Mouse (Mus musculus) thymus, adult 2 months (tissue): Measurements from ENCODE around the gene Sh3rf1. TPM values are rescaled to one million over a fixed set of nuclear protein-coding genes. Genes with fewer than 3 reads are reported as not detected.

Experiments
- DNase-seq: peaks from one replicate; pipeline ENCODE4 v3.0.0; 2021
- H3K27ac ChIP-seq: fragments of 200-500 bp; 2 replicates; pipeline ENCODE4 v1.5.1; 2012; ENCODE audit warnings: low read length, control low read depth; ENCODE audit not compliant: control insufficient read depth, insufficient read depth
- H3K27me3 ChIP-seq: fragments of 200-500 bp; 2 replicates; pipeline ENCODE4 v1.6.1; 2012; ENCODE audit warnings: mild to moderate bottlenecking, low read length, moderate library complexity, mixed read lengths; ENCODE audit not compliant: control insufficient read depth, insufficient read depth
- H3K36me3 ChIP-seq: fragments of 200-500 bp; 2 replicates; pipeline ENCODE4 v1.6.1; 2012; ENCODE audit warnings: mild to moderate bottlenecking, low read length, moderate library complexity; ENCODE audit not compliant: control insufficient read depth, insufficient read depth
- H3K4me1 ChIP-seq: fragments of 200-500 bp; replicated peaks from 2 replicates; pipeline ENCODE4 v1.6.1; 2012; ENCODE audit warnings: low read length; ENCODE audit not compliant: control insufficient read depth, insufficient read depth
- H3K4me3 ChIP-seq: fragments of 200-500 bp; 2 replicates; pipeline ENCODE4 v1.5.1; 2012; ENCODE audit warnings: mild to moderate bottlenecking, low read length, control low read depth, moderate library complexity; ENCODE audit not compliant: control insufficient read depth, insufficient read depth
- CTCF ChIP-seq: fragments of 200-500 bp; IDR thresholded peaks from 2 replicates; pipeline ENCODE4 v1.5.1; 2012; ENCODE audit warnings: mild to moderate bottlenecking, control low read depth, low read length, moderate library complexity, borderline replicate concordance; ENCODE audit not compliant: control insufficient read depth, poor library complexity, insufficient read depth; ENCODE audit errors: extremely low read depth
- POLR2A ChIP-seq: fragments of 200-500 bp; IDR thresholded peaks from 2 replicates; pipeline ENCODE4 v1.6.1; 2012; ENCODE audit warnings: mild to moderate bottlenecking, low read length, control low read depth, moderate library complexity; ENCODE audit not compliant: control insufficient read depth, poor library complexity, insufficient read depth; ENCODE audit errors: extremely low read depth
- WGBS: fragments of 180-500 bp; shearing (Covaris S2); methylation state at CpG from one replicate; pipeline ENCODE4 v1.1.7; 2018; 5-methylcytosine and 5-hydroxymethylcytosine counted together
- polyA plus RNA-seq: library from polyadenylated mRNA; depleted of rRNA; stranded (reverse); fragments of >200 nt; gene quantifications from 2 replicates; pipeline ENCODE4 v1.2.3, GENCODE M21; 2012

The Sh3rf1 gene
- polyA plus RNA-seq, 1 experiment = 7.6 TPM

- WGBS = 96% methylated on average over 9 of the region's 9 CpGs
Observed at GRCm38 (mm10) chr8:61350443-61350842, 126.8 kb downstream of the Sh3rf1 start.

GRCm38 (mm10) chr8:61351638-61352037 lies 128.0 kb downstream of the Sh3rf1 start:
- 94% methylated on average over 5 of the region's 5 CpGs for WGBS

More at GRCm38 (mm10) chr8:61350443-61350842, 126.8 kb downstream of the Sh3rf1 start:
- Histone ChIP-seq H3K4me3 (no peak overlapping the region), H3K27ac (no peak overlapping the region), H3K27me3 (no peaks in the 10 kb centered on the region), H3K36me3 (no peaks in the 10 kb centered on the region; the same call in 1 of the 2 replicates), H3K4me1 (peaks cover 2% of the 10 kb centered on the region)
- no peak for DNase-seq
- TF ChIP-seq POLR2A (no peak), CTCF (no peak)

GRCm38 (mm10) chr8:61355503-61355902 lies 131.8 kb downstream of the Sh3rf1 start:
- H3K36me3 ChIP-seq = no peaks in the 10 kb centered on the region
- TF ChIP-seq CTCF (no peak), POLR2A (no peak)
- H3K27me3 ChIP-seq = no peaks in the 10 kb centered on the region
- no peak overlapping the region for H3K27ac ChIP-seq
- DNase-seq = no peak
- peaks cover 21% of the 10 kb centered on the region for H3K4me1 ChIP-seq
- 44% methylated on average over 5 of the region's 5 CpGs for WGBS
- no peak overlapping the region for H3K4me3 ChIP-seq

More at GRCm38 (mm10) chr8:61351638-61352037, 128.0 kb downstream of the Sh3rf1 start:
- no peak for DNase-seq
- H3K4me1 ChIP-seq = peaks cover 2% of the 10 kb centered on the region
- H3K27ac ChIP-seq = no peak overlapping the region
- H3K36me3 ChIP-seq = no peaks in the 10 kb centered on the region; the same call in 1 of the 2 replicates
- no peak overlapping the region for H3K4me3 ChIP-seq
- H3K27me3 ChIP-seq = no peaks in the 10 kb centered on the region
- TF ChIP-seq CTCF (no peak), POLR2A (no peak)

GRCm38 (mm10) chr8:61359004-61359403 lies 135.3 kb downstream of the Sh3rf1 start:
- Histone ChIP-seq H3K36me3 (no peaks in the 10 kb centered on the region), H3K4me3 (no peak overlapping the region), H3K27ac (no peak overlapping the region), H3K27me3 (no peaks in the 10 kb centered on the region), H3K4me1 (peaks cover 29% of the 10 kb centered on the region)
- 2% methylated on average over 8 of the region's 8 CpGs for WGBS
- DNase-seq = peak; percentile 41
- TF ChIP-seq CTCF (no peak), POLR2A (no peak)

GRCm38 (mm10) chr8:61359851-61360272 lies 136.2 kb downstream of the Sh3rf1 start:
- peak overlapping the region; percentile 5; the same call in 1 of the 2 replicates for H3K27ac ChIP-seq
- no peak for TF ChIP-seq POLR2A
- no peak for TF ChIP-seq CTCF
- DNase-seq = no peak
- WGBS = 78% methylated on average over 10 of the region's 10 CpGs
- no peaks in the 10 kb centered on the region for H3K36me3 ChIP-seq
- H3K4me3 ChIP-seq = no peak overlapping the region
- H3K4me1 ChIP-seq = peaks cover 27% of the 10 kb centered on the region
- H3K27me3 ChIP-seq = no peaks in the 10 kb centered on the region

GRCm38 (mm10) chr8:61360362-61360761 lies 136.7 kb downstream of the Sh3rf1 start:
- Histone ChIP-seq H3K36me3 (no peaks in the 10 kb centered on the region), H3K4me3 (no peak overlapping the region), H3K27me3 (no peaks in the 10 kb centered on the region), H3K4me1 (peaks cover 27% of the 10 kb centered on the region), H3K27ac (no peak overlapping the region)
- WGBS = 88% methylated on average over 4 of the region's 4 CpGs
- DNase-seq = no peak
- TF ChIP-seq POLR2A (no peak), CTCF (no peak)

- Histone ChIP-seq H3K27me3 (no peaks in the 10 kb centered on the region), H3K27ac (peak overlapping the region; percentile 85), H3K4me3 (no peak overlapping the region), H3K4me1 (peaks cover 27% of the 10 kb centered on the region), H3K36me3 (no peaks in the 10 kb centered on the region; the same call in 1 of the 2 replicates)
- peak; percentile 34 for DNase-seq
- 82% methylated on average over 11 of the region's 11 CpGs for WGBS
- TF ChIP-seq CTCF (no peak), POLR2A (no peak)
Observed at GRCm38 (mm10) chr8:61361476-61361875, 137.8 kb downstream of the Sh3rf1 start.
